In the genomic region with DNA sequence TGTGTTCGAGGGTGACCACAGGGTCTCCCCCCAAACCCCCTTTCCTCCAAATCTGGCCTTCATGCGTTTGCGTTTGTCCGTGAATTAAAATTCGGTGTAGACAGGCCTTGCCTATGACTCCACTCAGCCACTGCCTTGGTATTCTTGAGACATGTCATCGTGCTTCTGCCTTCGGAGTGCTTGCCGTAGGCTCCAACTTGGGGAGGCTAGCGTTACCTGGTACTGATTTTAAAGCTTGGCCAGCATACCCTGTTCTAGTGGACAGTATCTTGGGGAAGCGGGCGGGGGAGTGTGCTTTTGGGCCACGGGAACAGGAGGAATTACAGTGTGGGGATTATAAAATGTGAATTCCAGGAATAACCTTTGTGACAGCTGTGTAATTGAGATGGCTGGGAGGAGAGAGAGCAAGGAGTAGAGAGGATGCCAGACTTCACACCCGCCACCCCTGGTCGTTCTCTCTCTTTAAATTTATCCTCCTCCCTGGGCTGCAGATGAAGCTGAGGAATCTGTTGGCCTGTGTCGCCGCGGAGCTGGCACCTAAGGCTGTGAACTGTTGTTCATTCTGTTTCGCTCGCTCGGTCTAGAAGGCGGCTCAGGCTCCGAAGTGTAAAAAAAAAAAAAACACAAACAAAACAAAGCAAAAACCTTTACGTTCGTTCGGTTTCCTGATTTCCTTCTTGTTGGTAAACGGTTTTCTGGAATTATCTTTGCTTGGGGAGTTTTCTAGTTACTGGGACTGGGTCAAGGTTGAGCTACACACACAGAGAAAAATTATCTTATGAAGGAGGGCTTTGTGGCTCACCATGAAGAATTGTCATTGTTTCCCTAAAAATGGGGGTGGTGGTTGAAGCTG, we compare ENCODE assay signal across 8 mouse cellular contexts. TPM values are rescaled to one million over a fixed set of nuclear protein-coding genes. Genes with fewer than 3 reads are reported as not detected.
DNase-seq lines count a peak whose midpoint lies in the region; ATAC-seq lines count a peak whose summit lies in the region.

No protein-coding gene starts in this region.

- peak overlapping the region; percentile 99 for H3K27ac ChIP-seq in forebrain, embryonic 12.5 days
- peak overlapping the region; percentile 100 for H3K27ac ChIP-seq in hindbrain, embryonic 13.5 days
- peak overlapping the region; percentile 97 for H3K27ac ChIP-seq in limb, embryonic 15.5 days

- peak overlapping the region; percentile 98 for H3K4me3 ChIP-seq in forebrain, embryonic 12.5 days (replicated peaks)
- peak overlapping the region; percentile 98 for H3K4me3 ChIP-seq in hindbrain, embryonic 13.5 days
- peak overlapping the region; percentile 98 for H3K4me3 ChIP-seq in limb, embryonic 15.5 days

- peaks cover 50% of the 10 kb centered on the region for H3K4me1 ChIP-seq in forebrain, embryonic 12.5 days
- H3K4me1 ChIP-seq in hindbrain, embryonic 13.5 days (replicated peaks) = peaks cover 58% of the 10 kb centered on the region
- peaks cover 38% of the 10 kb centered on the region for H3K4me1 ChIP-seq in limb, embryonic 15.5 days

- peak overlapping the region; percentile 100 for H3K9ac ChIP-seq in forebrain, embryonic 12.5 days
- H3K9ac ChIP-seq in hindbrain, embryonic 13.5 days = peak overlapping the region; percentile 100
- peak overlapping the region; percentile 97 for H3K9ac ChIP-seq in limb, embryonic 15.5 days

- H3K4me2 ChIP-seq in forebrain, embryonic 12.5 days = peak overlapping the region; percentile 76
- H3K4me2 ChIP-seq in hindbrain, embryonic 13.5 days = peak overlapping the region; percentile 96
- peak overlapping the region; percentile 55 for H3K4me2 ChIP-seq in limb, embryonic 15.5 days

- under 1% methylated on average over 26 of the region's 26 CpGs for WGBS in forebrain, embryonic 12.5 days
- WGBS in hindbrain, embryonic 13.5 days = 0% methylated on average over 26 of the region's 26 CpGs
- WGBS in limb, embryonic 15.5 days = under 1% methylated on average over 26 of the region's 26 CpGs

- H3K9me3 ChIP-seq in forebrain, embryonic 12.5 days = no peaks in the 10 kb centered on the region
- H3K9me3 ChIP-seq in hindbrain, embryonic 13.5 days = no peaks in the 10 kb centered on the region
- no peaks in the 10 kb centered on the region for H3K9me3 ChIP-seq in limb, embryonic 15.5 days

- no peak for ATAC-seq in forebrain, embryonic 12.5 days (ENCODE audit: low FRiP score)
- ATAC-seq in hindbrain, embryonic 13.5 days (ENCODE audit: low FRiP score) = no peak
- ATAC-seq in limb, embryonic 15.5 days (ENCODE audit: insufficient number of reproducible peaks, low FRiP score, low TSS enrichment, low read depth) = no peak

- peak; percentile 36 to 59 for DNase-seq in layer of hippocampus, postnatal 10 days (ENCODE audit: low spot score in 2 of 2)
- no peak for DNase-seq in layer of hippocampus, adult 11-12 months (ENCODE audit: low spot score)
- DNase-seq in brain, adult 2 months (ENCODE audit: low read depth, low spot score) = peak; percentile 87
- peak; percentile 24 to 45 for DNase-seq in natural killer cell, adult 2 months (ENCODE audit: low spot score in 2 of 2)
- DNase-seq in T-cell, adult 2 months (ENCODE audit: low spot score) = no peak

- peaks cover 18% of the 10 kb centered on the region for H3K36me3 ChIP-seq in forebrain, embryonic 12.5 days (replicated peaks)
- peaks cover 18% of the 10 kb centered on the region for H3K36me3 ChIP-seq in hindbrain, embryonic 13.5 days
- H3K36me3 ChIP-seq in limb, embryonic 15.5 days = 0 out of 2 replicates have a peak, but pooled peaks cover 1% of the 10 kb centered on the region

- H3K27me3 ChIP-seq in forebrain, embryonic 12.5 days = no peaks in the 10 kb centered on the region
- H3K27me3 ChIP-seq in hindbrain, embryonic 13.5 days = no peaks in the 10 kb centered on the region
- H3K27me3 ChIP-seq in limb, embryonic 15.5 days = no peaks in the 10 kb centered on the region

RNA-seq across cellular contexts. Expression of a gene that starts 1.4 kb away (rescaled TPM):
- 100 to 1,000 TPM; 238 to 240 TPM for total RNA-seq in layer of hippocampus, postnatal 10 days (2021)
- 55.9 and 73.9 TPM in 2 replicates for polyA plus RNA-seq in forebrain, embryonic 12.5 days (2016; fragmentation: Nextera tagmentation; extraction: Ambion mirVana)
- 47.3 and 52.6 TPM in 2 replicates for polyA plus RNA-seq in hindbrain, embryonic 13.5 days (2015; fragmentation: Nextera tagmentation; extraction: Ambion mirVana)
- 29.5 and 32.7 TPM in 2 replicates for polyA plus RNA-seq in limb, embryonic 15.5 days (2015; fragmentation: Nextera tagmentation; extraction: Ambion mirVana)

Comparison
In these comparisons a context has a peak if more than half of its experiments do, and no peak if none do; other contexts are left out.
1. DNase-seq: peak in layer of hippocampus, postnatal 10 days (2 of 2), brain, adult 2 months (single experiment) and natural killer cell, adult 2 months (2 of 2); none in layer of hippocampus, adult 11-12 months (single experiment) and T-cell, adult 2 months (single experiment).
2. Peak in every context shown above with its lines, with median percentiles within 50 percentile points of each other: H3K27ac ChIP-seq, H3K4me2 ChIP-seq, H3K4me3 ChIP-seq and H3K9ac ChIP-seq.